Mouse (Mus musculus) ES-Bruce4 (cell line): ENCODE measurements around the gene Dync2h1.

Experiments
- CTCF ChIP-seq: IDR thresholded peaks from one replicate; pipeline ENCODE4 v1.8.1; 2011; ENCODE audit warnings: low read depth, low read length
- POLR2A ChIP-seq: IDR thresholded peaks from one replicate; pipeline ENCODE4 v1.8.1; 2011; ENCODE audit warnings: low read length; ENCODE audit not compliant: insufficient read depth

- no peak for TF ChIP-seq CTCF
- no peak for TF ChIP-seq POLR2A
Observed at GRCm38 (mm10) chr9:6881187-6881984, 302.9 kb downstream of the Dync2h1 start.
